Mouse (Mus musculus) myocyte (in vitro differentiated cells): Measurements from ENCODE around the gene Macrod2.

Source experiments
- CEBPB ChIP-seq: IDR thresholded peaks from 2 replicates; pipeline ENCODE4 v1.6.1; 2011; ENCODE audit warnings: mild to moderate bottlenecking, moderate library complexity; ENCODE audit not compliant: poor library complexity, insufficient read depth, severe bottlenecking
- MYOD1 ChIP-seq, 3 experiments: IDR thresholded peaks; one replicate each; pipeline ENCODE4 v1.6.1; 2011; ENCODE audit warnings: control low read depth in 2 of 3, low read depth in 2 of 3, mild to moderate bottlenecking in 2 of 3, moderate library complexity in 1 of 3; ENCODE audit not compliant: insufficient read length in 2 of 3, control insufficient read depth in 1 of 3
- POLR2A ChIP-seq: IDR thresholded peaks from one replicate; pipeline ENCODE4 v1.6.1; 2011; ENCODE audit warnings: low read depth, mild to moderate bottlenecking, control low read depth, moderate library complexity; ENCODE audit not compliant: insufficient read length
- POLR2AphosphoS2 ChIP-seq: IDR thresholded peaks from one replicate; pipeline ENCODE4 v1.6.1; 2011; ENCODE audit warnings: low read depth, control low read depth; ENCODE audit not compliant: insufficient read length
- TCF3 ChIP-seq: IDR thresholded peaks from one replicate; pipeline ENCODE4 v1.6.1; 2011; ENCODE audit warnings: low read depth, control low read depth; ENCODE audit not compliant: insufficient read length
- USF1 ChIP-seq: IDR thresholded peaks from one replicate; pipeline ENCODE4 v1.6.1; 2011; ENCODE audit warnings: low read depth, mild to moderate bottlenecking, control low read depth, moderate library complexity

GRCm38 (mm10) chr2:141073981-141074855 is 679.1 kb downstream of the Macrod2 start:
- no peak for TF ChIP-seq POLR2A
- TF ChIP-seq CEBPB = no peak
- no peak for TF ChIP-seq POLR2AphosphoS2
- TF ChIP-seq TCF3 = no peak
- no peak for TF ChIP-seq MYOD1 (IDR thresholded peaks at IDR 0.05; ENCODE audit: control insufficient read depth in 1 of 3, insufficient read length in 2 of 3, low read depth in 2 of 3)
- TF ChIP-seq USF1 = no peak
